Mouse (Mus musculus): ENCODE measurements around the gene Tdrd12.

DNA sequence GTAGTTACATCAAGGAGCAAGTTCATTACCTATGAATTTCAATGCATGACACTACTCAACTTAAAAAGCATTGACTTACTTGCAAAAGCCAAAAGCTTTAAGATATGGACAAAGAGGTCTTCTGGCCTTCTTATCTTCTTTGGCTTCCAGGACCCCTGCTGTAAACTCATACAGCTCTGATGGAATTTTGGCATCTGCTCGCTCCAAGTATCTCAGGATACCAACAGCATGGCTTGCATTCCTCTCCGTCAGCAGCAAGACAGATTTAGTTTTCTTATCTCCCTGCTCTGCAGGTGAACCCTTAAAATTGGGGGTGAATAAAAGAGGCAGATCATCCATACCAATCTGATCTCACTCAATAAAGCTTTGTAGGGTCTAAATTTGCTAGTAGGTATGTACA lies 52.4 kb downstream of the Tdrd12 start:
- TF ChIP-seq CTCF (IDR thresholded peaks at IDR 0.05; ENCODE audit: low read depth) (no peak), EP300 (optimal IDR thresholded peaks at IDR 0.05) (no peak)
